Mouse (Mus musculus) testis, adult 2 months (tissue): ENCODE results near the gene Satb1.

Experiments used
- CTCF ChIP-seq: fragments of 200-500 bp; IDR thresholded peaks from 2 replicates; pipeline ENCODE4 v1.5.1; 2012; ENCODE audit warnings: low read depth, mild to moderate bottlenecking, inconsistent platforms, low read length, moderate library complexity; ENCODE audit not compliant: control insufficient read depth, insufficient read depth, insufficient replicate concordance
- POLR2A ChIP-seq: fragments of 200-500 bp; IDR thresholded peaks from 2 replicates; pipeline ENCODE4 v1.6.1; 2012; ENCODE audit warnings: low read depth, mild to moderate bottlenecking, inconsistent platforms, low read length, moderate library complexity; ENCODE audit not compliant: control insufficient read depth

GRCm38 (mm10) chr17:51786050-51786449 lies 47.0 kb downstream of the Satb1 start:
- TF ChIP-seq POLR2A: no peak
- no peak for TF ChIP-seq CTCF
